Mouse (Mus musculus): ENCODE measurements at regions not wholly inside any gene's neighbourhood (a gene's known extent, or its start where the extent isn't known, plus 50 kb on each side); places are given as distances from the start of the nearest gene placed in this dataset.

DNA sequence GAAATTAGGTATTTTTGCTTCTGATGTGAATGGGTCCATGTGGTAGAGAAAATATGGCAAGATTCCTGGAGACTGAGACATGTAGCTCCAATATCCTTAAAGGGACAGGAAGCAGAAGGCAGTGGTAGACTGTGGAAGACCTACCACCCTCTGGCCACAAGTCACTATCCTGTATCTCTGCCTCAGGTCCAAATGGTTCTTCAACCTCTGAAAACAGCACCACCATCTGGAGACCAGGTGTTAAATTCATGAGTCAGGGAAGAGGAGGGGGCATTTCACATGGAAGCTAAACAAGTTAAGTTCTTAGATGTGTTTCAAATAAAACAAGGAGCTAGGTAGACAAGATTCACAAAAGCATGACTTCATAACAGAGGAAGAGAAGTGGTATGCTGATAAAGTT is 739.5 kb downstream of the Tmem114 start:
- TF ChIP-seq CTCF (IDR thresholded peaks at IDR 0.05; ENCODE audit: extremely low read depth, insufficient read depth, low read length), result no peak
- TF ChIP-seq POLR2A (IDR thresholded peaks at IDR 0.05; ENCODE audit: extremely low read depth, insufficient read depth, low read length), result no peak
